Mouse (Mus musculus) 3T3-L1 (cell line): ENCODE data around the gene Skap1.
"Not testable (repeated sequence)": the region's sequence is repeated elsewhere in the genome, so short reads cannot be mapped to it uniquely, and the experiment has no call there.

Experiments used
- DNase-seq: peaks from one replicate; pipeline ENCODE4 v3.0.0-alpha.2; 2015; ENCODE audit warnings: low read depth, low spot score

Skap1 gene

GRCm38 (mm10) chr11:96776968-96777962 lies 312.9 kb downstream of the Skap1 start, which contains the start of gene Snx11:
Gene Snx11, minus strand, starts transcription at chr11:96777559.
- DNase-seq, result peak; percentile 99

GRCm38 (mm10) chr11:96778061-96778627 lies 313.8 kb downstream of the Skap1 start:
- DNase-seq, result not testable (repeated sequence)

- DNase-seq, result no peak
These were observed 315.9 kb downstream of the Skap1 start for GRCm38 (mm10) chr11:96780306-96780705.

GRCm38 (mm10) chr11:96781425-96781824 lies 317.0 kb downstream of the Skap1 start:
- DNase-seq, result peak; percentile 47

- DNase-seq, result peak; percentile 86
These were observed 320.5 kb downstream of the Skap1 start for GRCm38 (mm10) chr11:96784847-96785246.

GRCm38 (mm10) chr11:96786731-96787450 lies 322.5 kb downstream of the Skap1 start:
- no peak for DNase-seq

- peak; percentile 92 for DNase-seq
These were observed 324.7 kb downstream of the Skap1 start, which contains the start of gene Cbx1 for GRCm38 (mm10) chr11:96788871-96789795. Gene Cbx1, plus strand, starts transcription at chr11:96789127.

GRCm38 (mm10) chr11:96789990-96790389 lies 325.6 kb downstream of the Skap1 start:
- DNase-seq, result peak; percentile 61

- DNase-seq, result peak; percentile 60
These were observed 326.3 kb downstream of the Skap1 start for GRCm38 (mm10) chr11:96790681-96791080.

GRCm38 (mm10) chr11:96795491-96795890 lies 331.1 kb downstream of the Skap1 start:
- DNase-seq, result no peak

GRCm38 (mm10) chr11:96796081-96796480 lies 331.7 kb downstream of the Skap1 start:
- no peak for DNase-seq

- peak; percentile 78 for DNase-seq
These were observed 332.2 kb downstream of the Skap1 start for GRCm38 (mm10) chr11:96796586-96796985.

- no peak for DNase-seq
These were observed 335.1 kb downstream of the Skap1 start for GRCm38 (mm10) chr11:96799511-96799910.

GRCm38 (mm10) chr11:96805606-96806005 lies 341.2 kb downstream of the Skap1 start:
- DNase-seq, result no peak

- DNase-seq, result peak; percentile 70
These were observed 343.7 kb downstream of the Skap1 start for GRCm38 (mm10) chr11:96808066-96808465.
